Comparison of ENCODE assay signal across 9 mouse cellular contexts in the genomic region with DNA sequence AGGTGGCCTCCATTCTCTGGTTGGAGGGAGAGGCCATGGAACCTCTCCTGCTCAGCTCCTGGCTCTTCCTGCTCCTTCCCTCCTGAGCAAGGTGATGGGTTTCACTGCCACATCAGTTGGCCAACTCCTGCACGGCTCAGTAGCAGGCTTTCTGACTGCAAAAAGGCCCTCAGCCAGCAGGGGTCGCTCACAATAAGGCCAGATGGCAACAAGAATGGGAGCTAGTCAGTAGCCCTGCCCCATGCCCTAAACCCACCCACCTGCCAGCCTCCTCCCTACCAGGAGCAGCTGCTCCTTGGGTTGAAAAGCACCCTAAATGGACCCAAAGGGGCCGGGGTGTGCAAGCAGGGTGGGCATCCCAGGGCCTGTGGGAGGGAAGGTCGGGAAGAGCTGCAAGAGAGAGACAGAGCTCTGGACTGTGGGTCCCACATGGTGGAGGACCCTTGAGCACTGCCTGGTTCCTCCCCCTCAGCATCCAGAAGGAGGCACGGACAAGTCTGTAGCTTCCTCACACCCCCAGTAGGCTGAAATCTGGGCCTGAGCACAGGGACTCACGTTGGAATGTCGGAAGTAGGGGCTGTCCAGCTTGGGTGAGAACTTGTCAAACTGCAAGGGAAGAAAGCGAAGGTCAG. TPM values are rescaled to one million over a fixed set of nuclear protein-coding genes. Genes with fewer than 3 reads are reported as not detected.
DNase-seq lines count a peak whose midpoint lies in the region; ATAC-seq lines count a peak whose summit lies in the region.
"Had no signal": no experiment of that assay in that cellular context is flagged by ENCODE, and none has a peak within 500 bp of the region (broad histone marks: within the 10 kb centered on the region; RNA-seq: fewer than 3 reads in every experiment).

No protein-coding gene starts in this region.

- H3K27ac ChIP-seq in forebrain, embryonic 16.5 days (ENCODE audit: low read length) = no peak overlapping the region
- 0 out of 2 replicates have a peak overlapping the region, but pooled peaks have one; percentile 14 for H3K27ac ChIP-seq in hindbrain, embryonic 13.5 days
- H3K27ac ChIP-seq: heart, embryonic 15.5 days had no signal

- H3K4me1 ChIP-seq in forebrain, embryonic 16.5 days (replicated peaks; ENCODE audit: control insufficient read depth, insufficient read depth, low read length) = peaks cover 4% of the 10 kb centered on the region; the same call in 1 of the 2 replicates
- H3K4me1 ChIP-seq in hindbrain, embryonic 13.5 days (replicated peaks) = 0 out of 2 replicates have a peak, but pooled peaks cover 6% of the 10 kb centered on the region
- H3K4me1 ChIP-seq: heart, embryonic 15.5 days had no signal

- 46% methylated on average over 8 of the region's 8 CpGs for WGBS in forebrain, embryonic 16.5 days
- WGBS in hindbrain, embryonic 13.5 days = 56% methylated on average over 8 of the region's 8 CpGs

- no peak overlapping the region for H3K4me2 ChIP-seq in forebrain, embryonic 16.5 days (ENCODE audit: low read length)
- no peak overlapping the region for H3K4me2 ChIP-seq in hindbrain, embryonic 13.5 days
- H3K4me2 ChIP-seq: heart, embryonic 15.5 days had no signal

- H3K36me3 ChIP-seq in forebrain, embryonic 16.5 days (ENCODE audit: control insufficient read depth, insufficient read depth) = peaks cover 48% of the 10 kb centered on the region
- peaks cover 77% of the 10 kb centered on the region for H3K36me3 ChIP-seq in hindbrain, embryonic 13.5 days

- no peak overlapping the region for H3K9ac ChIP-seq in forebrain, embryonic 16.5 days (replicated peaks; ENCODE audit: low read depth, low read length)
- H3K9ac ChIP-seq in hindbrain, embryonic 13.5 days = no peak overlapping the region
- H3K9ac ChIP-seq: heart, embryonic 15.5 days had no signal

- no peaks in the 10 kb centered on the region for H3K27me3 ChIP-seq in forebrain, embryonic 16.5 days (replicated peaks; ENCODE audit: control insufficient read depth, insufficient read depth, low read length)
- no peaks in the 10 kb centered on the region for H3K27me3 ChIP-seq in hindbrain, embryonic 13.5 days
- H3K27me3 ChIP-seq: heart, embryonic 15.5 days had no signal

- ATAC-seq in cerebellum, adult (ENCODE audit: insufficient number of reproducible peaks, low FRiP score, low TSS enrichment) = 0 out of 2 replicates have a peak, but pooled peaks have one; percentile 24
- ATAC-seq in forebrain, embryonic 16.5 days = peak; percentile 65
- ATAC-seq in hindbrain, embryonic 13.5 days (ENCODE audit: low FRiP score) = peak; percentile 36

- peak; percentile 16 for DNase-seq in MEL-GATA-1-ER (ENCODE audit: extremely low read depth, low read depth)
- DNase-seq in layer of hippocampus, postnatal 36 days = peak; percentile 71 to 72
- peak; percentile 85 for DNase-seq in lung, postnatal 36 days
- DNase-seq in right cerebral cortex, adult 2 months (ENCODE audit: low spot score in 2 of 2) = peak; percentile 80 to 84
- DNase-seq in urinary bladder, postnatal 36 days (ENCODE audit: low spot score in 2 of 2) = peak; percentile 66 to 70

- no peaks in the 10 kb centered on the region for H3K9me3 ChIP-seq in forebrain, embryonic 16.5 days (ENCODE audit: control insufficient read depth, low read length)
- no peaks in the 10 kb centered on the region for H3K9me3 ChIP-seq in hindbrain, embryonic 13.5 days
- H3K9me3 ChIP-seq: heart, embryonic 15.5 days had no signal

- no peak overlapping the region for H3K4me3 ChIP-seq in forebrain, embryonic 16.5 days (replicated peaks; ENCODE audit: low read length)
- no peak overlapping the region for H3K4me3 ChIP-seq in hindbrain, embryonic 13.5 days
- H3K4me3 ChIP-seq: heart, embryonic 15.5 days had no signal

RNA-seq across cellular contexts. Expression of a gene that starts 32.4 kb away (rescaled TPM):
- polyA plus RNA-seq in forebrain, embryonic 16.5 days (2015; fragmentation: Nextera tagmentation; extraction: Ambion mirVana) = not detected in 2 replicates
- polyA plus RNA-seq in hindbrain, embryonic 13.5 days (2015; fragmentation: Nextera tagmentation; extraction: Ambion mirVana) = not detected in 2 replicates
- total RNA-seq in layer of hippocampus, postnatal 36 days (2021) = not detected
- polyA plus RNA-seq: heart, embryonic 15.5 days had no signal

RNA-seq across cellular contexts. Expression of a gene that starts 33.9 kb away (rescaled TPM):
- polyA plus RNA-seq in forebrain, embryonic 16.5 days (2015; fragmentation: Nextera tagmentation; extraction: Ambion mirVana) = 7.6 and 7.7 TPM in 2 replicates
- polyA plus RNA-seq in hindbrain, embryonic 13.5 days (2015; fragmentation: Nextera tagmentation; extraction: Ambion mirVana) = 5.1 and 6.5 TPM in 2 replicates
- under 1 TPM in 1 of 2 experiments, not detected in 1; 0.27 TPM for total RNA-seq in layer of hippocampus, postnatal 36 days (2021)

Comparison
In these comparisons a context has a peak if more than half of its experiments do, and no peak if none do; other contexts are left out.
1. DNase-seq: peak in every context shown above with its lines; median percentile 85 in lung, postnatal 36 days; 82 in right cerebral cortex, adult 2 months; 72 in layer of hippocampus, postnatal 36 days; 68 in urinary bladder, postnatal 36 days; 16 in MEL-GATA-1-ER.